Mouse (Mus musculus) kidney, adult 2 months (tissue): ENCODE results near the gene Snap25. TPM values are rescaled to one million over a fixed set of nuclear protein-coding genes. Genes with fewer than 3 reads are reported as not detected.

Experiments
- DNase-seq: peaks from one replicate; pipeline ENCODE4 v3.0.0; 2021
- H3K27ac ChIP-seq: fragments of 200-500 bp; 2 replicates; pipeline ENCODE4 v1.5.1; 2012; ENCODE audit warnings: low read depth, low read length, control low read depth, inconsistent platforms; ENCODE audit not compliant: insufficient read depth
- H3K27me3 ChIP-seq: fragments of 200-500 bp; replicated peaks from 2 replicates; pipeline ENCODE4 v1.6.1; 2012; ENCODE audit warnings: mild to moderate bottlenecking, moderate library complexity, low read length, inconsistent platforms; ENCODE audit not compliant: control insufficient read depth, insufficient read depth
- H3K36me3 ChIP-seq: fragments of 200-500 bp; 2 replicates; pipeline ENCODE4 v1.6.1; 2012; ENCODE audit warnings: mild to moderate bottlenecking, moderate library complexity, low read length, inconsistent platforms; ENCODE audit not compliant: control insufficient read depth, insufficient read depth
- H3K4me1 ChIP-seq: fragments of 200-500 bp; 2 replicates; pipeline ENCODE4 v1.6.1; 2011; ENCODE audit warnings: low read length; ENCODE audit not compliant: control insufficient read depth, insufficient read depth
- H3K4me3 ChIP-seq: fragments of 200-500 bp; 2 replicates; pipeline ENCODE4 v1.5.1; 2011; ENCODE audit warnings: mild to moderate bottlenecking, low read depth, low read length, control low read depth; ENCODE audit not compliant: insufficient read depth
- CTCF ChIP-seq: fragments of 200-500 bp; conservative IDR thresholded peaks from 2 replicates; pipeline ENCODE4 v1.5.1; 2011; ENCODE audit warnings: low read depth, mild to moderate bottlenecking, control low read depth, low read length, moderate library complexity, mixed read lengths; ENCODE audit not compliant: insufficient read depth, insufficient read length
- POLR2A ChIP-seq: fragments of 200-500 bp; IDR thresholded peaks from one replicate; pipeline ENCODE4 v1.6.1; 2011; ENCODE audit warnings: low read depth, low read length, control low read depth
- WGBS: fragments of 180-500 bp; shearing (Covaris S2); methylation state at CpG from one replicate; pipeline ENCODE4 v1.1.7; 2018; 5-methylcytosine and 5-hydroxymethylcytosine counted together
- polyA plus RNA-seq: library from polyadenylated mRNA; depleted of rRNA; stranded (reverse); fragments of >200 nt; gene quantifications from 2 replicates; pipeline ENCODE4 v1.2.3, GENCODE M21; 2012; rRNA removed

Snap25 gene
- polyA plus RNA-seq, 1 experiment: 1.9 TPM

- DNase-seq: no peak
- no peak for TF ChIP-seq POLR2A
- no peak for TF ChIP-seq CTCF
- no peaks in the 10 kb centered on the region for H3K4me1 ChIP-seq
- no peak overlapping the region for H3K27ac ChIP-seq
- H3K36me3 ChIP-seq: no peaks in the 10 kb centered on the region
- H3K4me3 ChIP-seq: no peak overlapping the region
- H3K27me3 ChIP-seq: no peaks in the 10 kb centered on the region
- WGBS: 56% methylated on average over 5 of the region's 5 CpGs
Measured at GRCm38 (mm10) chr2:136823751-136824716, 110.8 kb downstream of the Snap25 start.

GRCm38 (mm10) chr2:136827612-136828011 is 114.4 kb downstream of the Snap25 start:
- 46% methylated on average over 4 of the region's 4 CpGs for WGBS
- Histone ChIP-seq H3K27me3 (no peaks in the 10 kb centered on the region), H3K27ac (no peak overlapping the region), H3K4me3 (no peak overlapping the region), H3K4me1 (no peaks in the 10 kb centered on the region), H3K36me3 (no peaks in the 10 kb centered on the region)
- DNase-seq: no peak
- no peak for TF ChIP-seq POLR2A
- TF ChIP-seq CTCF: no peak

Other genes starting within 250 kb of the Snap25 start
- gene Ankef1, start 211.5 kb upstream of the Snap25 start, polyA plus RNA-seq: 1.1 and 1.5 TPM in 2 replicates
- gene AL731706.2, start 172.2 kb downstream of the Snap25 start, polyA plus RNA-seq: not detected in 2 replicates
- gene Slx4ip, start 177.8 kb downstream of the Snap25 start, polyA plus RNA-seq: 0.46 and 0.58 TPM in 2 replicates
- gene AL731706.1, start 177.9 kb downstream of the Snap25 start, polyA plus RNA-seq: 5.2 and 15.3 TPM in 2 replicates
- 10.2 and 10.9 TPM in 2 replicates for gene Mkks, start 177.9 kb downstream of the Snap25 start, polyA plus RNA-seq